Mouse (Mus musculus) megakaryocyte, adult 5-6 weeks (primary cell): ENCODE data around the gene Sugp1. TPM values are rescaled to one million over a fixed set of nuclear protein-coding genes. Genes with fewer than 3 reads are reported as not detected.

Experiments used
- ATAC-seq: 2 replicates; pipeline ENCODE4 v1.8.0; 2016; ENCODE audit warnings: mild to moderate bottlenecking, inconsistent platforms; ENCODE audit not compliant: poor library complexity, severe bottlenecking
- total RNA-seq, 2 experiments: library from RNA; stranded (forward) in 1 of 2; stranded (reverse) in 1 of 2; fragments of 153-499, 151-499 nt in 1 of 2; fragments of 221-1000, 200-1000 nt in 1 of 2; gene quantifications; 2 replicates each; pipeline versions ENCODE4 v1.2.3 to v1.2.4; 2015 to 2017

Gene Sugp1
- total RNA-seq, 2 experiments from 2014 or later = 11.6 to 17.3 TPM

DNA sequence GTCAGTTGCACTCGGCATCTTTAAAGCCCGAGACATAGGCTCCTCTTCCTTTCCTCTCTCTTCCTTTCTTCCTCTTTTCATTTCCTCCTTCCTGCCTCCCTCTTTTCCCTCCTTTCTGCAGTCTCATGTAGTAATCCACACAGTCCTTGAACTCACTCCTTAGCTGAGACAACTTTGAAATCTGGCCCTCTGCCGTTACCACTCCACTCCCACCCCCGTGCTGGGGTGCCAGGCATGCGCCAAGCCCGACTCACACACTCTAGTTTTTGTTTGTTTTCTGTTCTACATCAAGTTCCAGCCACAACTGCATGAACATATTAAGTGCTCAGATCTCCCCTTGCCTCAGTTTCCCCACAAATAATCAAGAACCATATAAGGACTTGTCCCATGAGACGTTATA, 62.3 kb downstream of the Sugp1 start:
- no peak for ATAC-seq

GRCm38 (mm10) chr8:70110451-70110850, 67.8 kb downstream of the Sugp1 start:
- ATAC-seq = no peak

- ATAC-seq = no peak
These were observed 68.7 kb downstream of the Sugp1 start for GRCm38 (mm10) chr8:70111192-70111795.

GRCm38 (mm10) chr8:70112401-70113016, 69.9 kb downstream of the Sugp1 start:
- no peak for ATAC-seq

- ATAC-seq = peak; percentile 64
These were observed 71.9 kb downstream of the Sugp1 start for GRCm38 (mm10) chr8:70114488-70114887.

DNA sequence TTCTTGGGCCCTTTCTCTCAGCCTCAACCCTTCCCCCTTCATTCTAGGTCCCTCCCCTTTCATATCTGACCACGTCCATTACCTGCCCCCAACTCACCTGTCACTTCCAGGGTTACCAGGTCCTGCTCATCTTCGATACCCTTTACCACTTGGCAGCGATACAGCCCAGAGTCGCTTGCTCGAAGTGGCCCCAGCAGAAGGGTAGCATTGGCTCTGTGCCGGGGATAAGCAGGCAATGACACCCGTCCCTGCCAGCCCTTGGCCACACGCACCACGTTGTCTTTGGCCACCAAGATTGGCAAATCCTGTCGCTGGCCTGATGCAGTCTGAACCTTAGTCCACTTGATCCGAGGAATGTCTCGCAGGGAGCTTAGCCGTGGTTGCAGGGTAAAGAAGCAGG, 72.3 kb downstream of the Sugp1 start:
- no peak for ATAC-seq

DNA sequence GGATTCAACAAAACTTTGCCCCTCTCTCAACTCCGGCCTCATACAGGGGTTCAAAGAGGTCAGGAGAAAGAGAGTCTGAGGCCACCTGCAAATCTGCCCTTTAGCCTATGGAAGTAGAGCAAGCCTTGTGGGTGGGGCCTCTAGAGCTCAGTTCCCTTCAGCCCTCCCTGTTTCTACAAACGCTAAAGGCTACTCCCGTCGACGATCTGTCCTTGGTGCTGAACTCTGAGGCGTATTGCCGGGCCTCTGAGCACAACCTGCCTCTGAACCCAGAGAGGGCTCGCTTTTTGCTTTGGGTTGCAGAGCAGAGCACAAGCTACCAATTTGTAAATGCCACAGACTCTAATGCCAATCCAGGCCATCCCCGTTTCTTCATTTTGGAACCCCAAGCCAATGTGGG, 75.0 kb downstream of the Sugp1 start:
- no peak for ATAC-seq

- ATAC-seq = no peak
These were observed 76.4 kb downstream of the Sugp1 start for GRCm38 (mm10) chr8:70118726-70119700.

DNA sequence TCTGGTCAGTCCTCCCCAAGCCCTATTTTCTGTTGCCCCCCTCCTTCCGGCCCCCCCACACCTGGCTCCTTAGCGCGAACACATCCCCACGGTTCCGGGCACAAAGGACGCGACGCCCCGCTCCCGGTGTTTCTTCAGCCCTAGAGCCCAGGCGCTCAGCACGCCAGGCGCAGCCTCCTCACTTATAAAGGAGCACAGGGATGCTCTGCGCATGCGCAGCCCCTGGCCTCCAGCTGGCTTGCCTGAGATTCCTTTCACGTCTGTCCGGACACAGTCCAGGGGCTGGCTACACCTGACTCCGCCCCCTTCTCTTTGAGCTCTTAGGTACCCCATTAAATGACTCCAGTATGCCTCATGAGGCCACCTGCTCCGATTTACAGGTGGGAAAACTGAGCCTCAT, 78.1 kb downstream of the Sugp1 start, which contains the start of gene Ncan:
Gene Ncan, minus strand, starts transcription at position 207 of the 400 bp plus-strand sequence.
- ATAC-seq = no peak

Other genes with a start within 250 kb of the Sugp1 start
- 60.6 and 62.2 TPM in 2 replicates for gene Gmip, start 234.1 kb upstream of the Sugp1 start, total RNA-seq (2015)
- 59.3 and 82.0 TPM in 2 replicates for gene Gmip, start 234.1 kb upstream of the Sugp1 start, total RNA-seq (2017)
- 1.7 and 2.0 TPM in 2 replicates for gene Lpar2, start 220.4 kb upstream of the Sugp1 start, total RNA-seq (2015)
- 0.57 and 0.59 TPM in 2 replicates for gene Lpar2, start 220.4 kb upstream of the Sugp1 start, total RNA-seq (2017)
- gene Pbx4, start 210.3 kb upstream of the Sugp1 start, total RNA-seq (2015) = 1.3 and 2.4 TPM in 2 replicates
- gene Pbx4, start 210.3 kb upstream of the Sugp1 start, total RNA-seq (2017) = 0.57 and 1.9 TPM in 2 replicates
- gene Cilp2, start 155.1 kb upstream of the Sugp1 start, total RNA-seq (2015) = not detected in 2 replicates
- not detected in 2 replicates for gene Cilp2, start 155.1 kb upstream of the Sugp1 start, total RNA-seq (2017)
- gene Tssk6, start 140.6 kb upstream of the Sugp1 start, total RNA-seq (2015) = 0.27 TPM in 1 of 2 replicates, not detected in the other
- gene Tssk6, start 140.6 kb upstream of the Sugp1 start, total RNA-seq (2017) = 0.16 and 0.26 TPM in 2 replicates
- gene Ndufa13, start 140.3 kb upstream of the Sugp1 start, total RNA-seq (2015) = 63.4 and 75.7 TPM in 2 replicates
- gene Ndufa13, start 140.3 kb upstream of the Sugp1 start, total RNA-seq (2017) = 120 and 143 TPM in 2 replicates
- gene Yjefn3, start 140.1 kb upstream of the Sugp1 start, total RNA-seq (2015) = 3.1 TPM in 1 of 2 replicates, not detected in the other
- gene Yjefn3, start 140.1 kb upstream of the Sugp1 start, total RNA-seq (2017) = not detected in 2 replicates
- gene Gatad2a, start 46.4 kb upstream of the Sugp1 start, total RNA-seq (2015) = 50.1 and 62.0 TPM in 2 replicates
- 62.5 and 64.7 TPM in 2 replicates for gene Gatad2a, start 46.4 kb upstream of the Sugp1 start, total RNA-seq (2017)
- gene Mau2, start 79 bp upstream of the Sugp1 start, total RNA-seq (2015) = 28.1 and 28.4 TPM in 2 replicates
- 28.1 and 33.8 TPM in 2 replicates for gene Mau2, start 79 bp upstream of the Sugp1 start, total RNA-seq (2017)
- gene Tm6sf2, start 30.1 kb downstream of the Sugp1 start, total RNA-seq (2015) = not detected in 2 replicates
- not detected in 2 replicates for gene Tm6sf2, start 30.1 kb downstream of the Sugp1 start, total RNA-seq (2017)
- gene Hapln4, start 40.6 kb downstream of the Sugp1 start, total RNA-seq (2015) = not detected in 2 replicates
- gene Hapln4, start 40.6 kb downstream of the Sugp1 start, total RNA-seq (2017) = not detected in 2 replicates
- not detected in 2 replicates for gene Ncan, start 78.1 kb downstream of the Sugp1 start, total RNA-seq (2015)
- gene Ncan, start 78.1 kb downstream of the Sugp1 start, total RNA-seq (2017) = not detected in 2 replicates
- gene Nr2c2ap, start 88.5 kb downstream of the Sugp1 start, total RNA-seq (2015) = 19.5 and 25.6 TPM in 2 replicates
- gene Nr2c2ap, start 88.5 kb downstream of the Sugp1 start, total RNA-seq (2017) = 4.7 and 7.1 TPM in 2 replicates
- 13.6 and 16.3 TPM in 2 replicates for gene Rfxank, start 96.3 kb downstream of the Sugp1 start, total RNA-seq (2015)
- gene Rfxank, start 96.3 kb downstream of the Sugp1 start, total RNA-seq (2017) = 12.5 and 14.5 TPM in 2 replicates
- gene Borcs8, start 96.7 kb downstream of the Sugp1 start, total RNA-seq (2015) = 35.3 and 51.3 TPM in 2 replicates
- gene Borcs8, start 96.7 kb downstream of the Sugp1 start, total RNA-seq (2017) = 32.2 and 35.8 TPM in 2 replicates
- gene Mef2b, start 96.9 kb downstream of the Sugp1 start, total RNA-seq (2015) = 0.39 TPM in 1 of 2 replicates, not detected in the other
- gene Mef2b, start 96.9 kb downstream of the Sugp1 start, total RNA-seq (2017) = not detected in 2 replicates
- gene Tmem161a, start 129.5 kb downstream of the Sugp1 start, total RNA-seq (2015) = 7.4 and 7.8 TPM in 2 replicates
- 3.9 and 8.5 TPM in 2 replicates for gene Tmem161a, start 129.5 kb downstream of the Sugp1 start, total RNA-seq (2017)
- gene Slc25a42, start 169.5 kb downstream of the Sugp1 start, total RNA-seq (2015) = 0.75 and 1.4 TPM in 2 replicates
- 0.29 and 0.45 TPM in 2 replicates for gene Slc25a42, start 169.5 kb downstream of the Sugp1 start, total RNA-seq (2017)
- gene Sugp2, start 191.4 kb downstream of the Sugp1 start, total RNA-seq (2015) = 24.1 and 27.9 TPM in 2 replicates
- gene Sugp2, start 191.4 kb downstream of the Sugp1 start, total RNA-seq (2017) = 19.5 and 23.1 TPM in 2 replicates
- 4.4 and 4.5 TPM in 2 replicates for gene Armc6, start 191.7 kb downstream of the Sugp1 start, total RNA-seq (2015)
- 2.6 and 5.6 TPM in 2 replicates for gene Armc6, start 191.7 kb downstream of the Sugp1 start, total RNA-seq (2017)
- 1.6 and 3.5 TPM in 2 replicates for gene Homer3, start 240.0 kb downstream of the Sugp1 start, total RNA-seq (2015)
- gene Homer3, start 240.0 kb downstream of the Sugp1 start, total RNA-seq (2017) = 2.9 and 8.0 TPM in 2 replicates